Mouse (Mus musculus): ENCODE results near the gene Gm6268.

Gene Gm6268

DNA sequence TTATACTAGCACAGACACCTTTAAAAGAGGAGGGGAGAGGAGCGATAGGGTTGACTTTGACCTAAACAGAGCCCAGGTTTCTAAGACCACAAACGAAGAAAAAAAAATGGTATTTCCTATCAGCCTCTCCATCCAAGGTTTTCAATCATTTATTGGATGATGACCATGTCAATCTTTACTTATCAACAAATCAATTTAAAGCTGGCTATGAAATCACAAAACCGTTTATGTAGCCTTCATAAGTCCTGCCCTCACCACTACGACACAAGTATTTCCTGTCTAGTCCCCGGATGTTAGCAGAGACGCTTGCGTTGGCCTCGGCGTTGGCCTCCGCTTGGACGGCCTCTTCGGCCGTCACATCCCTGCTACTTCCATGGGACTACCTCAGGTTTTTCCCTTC is at the start of gene Gm6268:
TSS of gene Gm6268 (plus strand) at position 301 of the 400 bp plus-strand sequence.
- no peak for DNase-seq

DNA sequence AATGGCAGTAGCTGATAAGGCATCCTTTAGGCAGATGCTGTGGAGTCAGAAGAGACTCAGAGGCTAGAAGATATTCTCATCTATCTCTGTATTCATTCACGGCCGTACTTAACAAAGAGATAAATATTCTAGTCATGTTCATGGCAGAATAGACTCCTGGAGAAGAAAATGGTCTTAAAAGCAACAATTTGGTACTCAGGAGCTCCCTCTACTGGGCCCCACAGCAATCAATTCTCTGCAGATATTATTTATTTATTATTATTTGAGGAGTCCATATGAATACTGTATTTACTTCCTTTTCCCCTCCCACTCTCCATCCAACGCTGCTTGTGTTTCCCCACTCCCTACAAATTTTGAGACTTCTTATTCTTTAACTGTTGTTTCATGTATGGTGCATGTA is 48.6 kb upstream of the Gm6268 start:
- DNase-seq, result peak; percentile 10 to 19

DNA sequence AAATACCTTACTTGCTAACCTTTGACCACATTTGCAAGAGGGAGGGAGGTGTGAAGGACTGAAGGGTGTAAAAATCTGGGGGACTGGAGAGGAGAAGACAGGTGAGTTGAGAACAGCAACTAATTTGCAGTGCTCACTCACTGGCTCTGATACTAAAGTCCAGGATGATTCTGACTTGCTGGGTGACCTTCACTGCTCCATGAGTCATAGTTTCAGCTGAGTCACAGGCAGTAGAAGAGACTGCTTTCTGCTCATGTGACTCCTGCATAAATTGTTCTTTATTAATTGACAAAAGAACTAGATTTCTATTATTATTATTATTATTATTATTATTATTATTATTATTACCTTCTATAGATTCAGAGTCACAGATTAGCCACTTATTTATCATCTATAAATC is 15.7 kb upstream of the Gm6268 start:
- no peak for DNase-seq

DNA sequence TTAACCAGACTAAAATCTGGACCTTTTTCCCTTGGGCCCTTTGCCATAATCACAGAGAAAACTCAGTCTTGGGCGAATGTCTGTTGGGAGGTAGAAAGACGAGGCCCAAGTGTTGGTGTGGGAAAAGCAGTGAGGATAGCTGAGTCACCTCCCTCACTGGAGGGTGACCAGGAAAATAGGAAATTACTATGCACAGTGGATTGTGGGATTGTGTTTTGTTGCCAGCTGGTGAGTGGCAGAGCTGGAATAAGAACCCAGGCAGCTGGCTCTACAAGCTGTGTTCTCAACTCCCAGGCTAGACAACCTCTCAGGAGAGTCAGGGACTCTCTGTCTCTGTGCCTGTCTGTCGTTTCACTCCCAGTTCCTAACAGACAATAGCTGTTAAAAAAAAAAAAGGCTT is 11.1 kb upstream of the Gm6268 start:
- DNase-seq, result no peak

DNA sequence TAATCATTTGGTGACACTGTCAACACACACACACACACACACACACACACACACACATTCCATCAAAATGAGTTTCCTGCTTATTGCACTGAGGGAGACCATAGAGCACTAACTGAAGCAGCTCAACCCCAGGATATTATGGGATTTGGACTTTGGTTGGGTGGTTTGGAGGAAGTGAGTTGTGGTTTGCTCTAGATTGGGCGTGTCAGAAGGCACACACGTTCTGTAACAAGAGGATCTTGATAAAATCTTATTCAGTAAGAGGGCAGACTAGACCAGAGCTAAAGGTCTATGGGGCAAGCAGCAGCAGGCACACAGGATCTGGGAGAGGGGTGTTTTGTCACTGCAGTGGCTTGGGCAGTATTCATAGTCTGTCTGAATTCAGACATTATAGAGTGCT is 10.6 kb upstream of the Gm6268 start:
- no peak for DNase-seq

DNA sequence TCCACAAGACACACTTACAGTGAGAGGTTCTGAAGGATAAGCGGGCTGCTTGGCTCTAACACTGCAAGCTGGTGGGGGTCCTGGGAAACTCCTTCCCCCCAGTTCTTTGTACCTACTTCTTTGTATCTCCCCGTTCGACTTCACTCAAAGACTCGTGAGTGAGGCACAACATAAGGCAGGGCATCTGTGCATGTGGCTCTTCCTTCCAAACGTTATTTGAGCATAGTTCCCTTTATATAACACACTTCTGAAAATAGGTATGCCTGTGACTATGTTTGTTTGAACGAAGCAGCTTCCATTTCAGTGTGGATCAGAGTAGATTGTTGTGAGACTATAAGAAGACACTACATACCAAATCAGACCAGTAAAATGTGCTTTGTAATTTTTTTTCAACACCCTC is 8.4 kb upstream of the Gm6268 start:
- no peak for DNase-seq

DNA sequence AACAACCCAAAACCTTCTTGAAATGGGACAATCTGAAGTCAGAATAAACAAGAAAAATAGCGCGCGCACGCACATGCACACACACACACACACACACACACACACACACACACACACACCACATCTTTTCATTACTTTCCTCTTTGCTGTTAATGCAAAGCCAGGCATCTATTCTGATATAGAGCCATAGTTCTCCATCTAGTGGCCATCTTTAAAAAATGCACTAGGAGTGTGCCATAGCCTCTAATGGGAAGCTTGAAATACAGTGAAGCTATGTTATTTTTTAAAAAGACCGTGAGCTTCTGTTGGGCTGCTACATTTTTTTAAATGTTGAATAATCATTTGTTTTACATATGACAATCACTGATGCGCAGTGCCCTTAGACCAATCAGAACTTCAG is 7.8 kb upstream of the Gm6268 start:
- no peak for DNase-seq

DNA sequence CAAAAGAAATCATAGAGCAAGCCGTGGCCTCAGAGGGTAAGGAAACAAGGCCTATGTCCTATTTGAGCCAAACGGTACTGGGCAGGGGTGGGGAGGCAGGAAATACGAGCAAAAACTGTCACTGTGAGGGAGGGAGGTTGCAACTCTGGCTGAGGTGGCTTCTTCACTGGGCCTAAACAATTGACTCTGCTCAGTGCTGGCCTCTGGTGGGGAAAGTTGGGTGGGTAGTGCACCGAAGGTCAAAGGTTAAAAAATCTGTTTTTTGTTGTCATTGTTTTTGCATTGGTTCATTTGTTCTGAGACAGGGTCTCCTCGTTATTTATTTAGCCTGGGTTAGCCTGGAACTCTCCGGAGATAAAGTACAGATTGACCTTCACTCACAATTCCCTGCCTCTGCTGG is 1.2 kb downstream of the Gm6268 start:
- DNase-seq, result no peak

DNA sequence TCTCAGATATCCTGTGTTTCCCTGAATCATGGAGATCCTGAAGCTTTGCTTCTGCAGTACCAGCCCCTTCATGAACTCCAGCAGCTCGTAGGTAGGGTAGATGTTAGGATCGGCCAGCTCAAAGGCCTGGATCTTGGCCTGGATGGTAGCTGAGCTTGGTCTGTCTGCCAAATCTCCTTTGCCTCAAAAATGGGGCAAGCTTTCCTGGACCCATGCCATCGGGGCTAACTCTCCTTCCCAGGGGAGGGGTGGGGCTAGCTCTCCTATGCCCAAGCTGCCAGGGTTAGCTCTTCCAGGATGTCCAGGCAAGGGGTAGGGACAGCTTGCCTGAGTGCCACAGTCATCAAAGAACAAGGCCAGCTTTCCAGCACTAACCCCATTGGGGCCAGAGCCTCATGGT is 18.1 kb downstream of the Gm6268 start:
- DNase-seq, result no peak

DNA sequence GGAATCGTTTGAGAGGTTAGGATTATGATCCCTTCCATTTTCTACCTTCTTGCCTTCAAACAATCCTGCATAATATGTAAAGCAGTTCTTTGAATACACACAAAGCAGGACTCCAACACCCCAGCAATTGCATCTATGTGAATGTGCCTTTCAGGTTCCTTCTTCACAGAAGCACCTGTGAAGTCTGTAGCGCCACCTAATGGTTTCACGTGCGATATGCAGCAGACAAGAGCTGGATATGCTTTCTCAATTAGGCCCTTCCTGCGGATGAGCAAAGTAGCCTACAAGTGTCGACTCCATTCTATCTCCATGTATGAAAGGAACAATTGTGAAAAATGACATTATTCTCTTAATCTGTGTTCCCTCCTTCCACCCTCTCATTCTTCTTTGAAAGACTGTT is 33.9 kb downstream of the Gm6268 start:
- no peak for DNase-seq

DNA sequence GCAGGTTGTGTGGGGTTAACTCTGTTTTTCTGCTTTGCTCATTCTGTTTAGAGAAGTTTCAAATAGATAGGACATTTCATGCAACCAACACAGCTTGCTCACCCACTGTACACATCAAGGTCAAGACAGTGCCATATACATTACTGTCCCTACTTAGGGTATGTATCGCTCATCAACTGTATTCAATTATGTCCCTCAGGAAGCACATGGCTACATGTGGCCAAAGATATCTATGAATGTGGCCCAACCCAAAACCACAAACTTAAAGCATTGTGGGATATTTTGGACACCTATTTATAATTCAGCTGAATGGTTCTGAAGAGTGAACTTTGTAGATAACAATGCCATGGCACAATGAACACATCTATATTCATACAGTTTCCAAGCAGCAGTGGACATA is 36.9 kb downstream of the Gm6268 start:
- DNase-seq, result no peak
